ENCODE assay signal across 8 mouse cellular contexts in genomic region chr13:52976510-52977220, GRCm38 (mm10). TPM values are rescaled to one million over a fixed set of nuclear protein-coding genes. Genes with fewer than 3 reads are reported as not detected.
DNase-seq lines count a peak whose midpoint lies in the region; ATAC-seq lines count a peak whose summit lies in the region.

No protein-coding gene starts in this region.

- H3K4me1 ChIP-seq in forebrain, embryonic 15.5 days = peaks cover 33% of the 10 kb centered on the region
- H3K4me1 ChIP-seq in intestine, embryonic 15.5 days (replicated peaks) = peaks cover 16% of the 10 kb centered on the region

- H3K36me3 ChIP-seq in forebrain, embryonic 15.5 days = no peaks in the 10 kb centered on the region
- H3K36me3 ChIP-seq in intestine, embryonic 15.5 days = no peaks in the 10 kb centered on the region

- peak overlapping the region; percentile 96 for H3K4me2 ChIP-seq in forebrain, embryonic 15.5 days (replicated peaks)
- peak overlapping the region; percentile 93 for H3K4me2 ChIP-seq in intestine, embryonic 15.5 days (replicated peaks)

- 0 out of 2 replicates have a peak overlapping the region, but pooled peaks have one; percentile 90 for H3K9ac ChIP-seq in forebrain, embryonic 15.5 days (replicated peaks)
- no peak overlapping the region for H3K9ac ChIP-seq in intestine, embryonic 15.5 days

- H3K27ac ChIP-seq in forebrain, embryonic 15.5 days (replicated peaks) = no peak overlapping the region; the same call in 1 of the 2 replicates
- H3K27ac ChIP-seq in intestine, embryonic 15.5 days = 0 out of 2 replicates have a peak overlapping the region, but pooled peaks have one; percentile 24

- 7% methylated on average over 16 of the region's 16 CpGs for WGBS in forebrain, embryonic 15.5 days
- WGBS in intestine, embryonic 15.5 days = 49% methylated on average over 16 of the region's 16 CpGs

- H3K4me3 ChIP-seq in forebrain, embryonic 15.5 days = peak overlapping the region; percentile 97
- H3K4me3 ChIP-seq in intestine, embryonic 15.5 days (replicated peaks) = no peak overlapping the region

- no peaks in the 10 kb centered on the region for H3K27me3 ChIP-seq in forebrain, embryonic 15.5 days
- H3K27me3 ChIP-seq in intestine, embryonic 15.5 days (replicated peaks) = no peaks in the 10 kb centered on the region

- DNase-seq in gastrocnemius, adult 18-20 months (ENCODE audit: low spot score) = peak; percentile 65
- DNase-seq in gastrocnemius, postnatal 4 days (ENCODE audit: low spot score in 2 of 2) = no peak
- DNase-seq in adrenal gland, adult 18-20 months (ENCODE audit: low spot score in 2 of 2) = peak; percentile 45 to 55
- no peak for DNase-seq in frontal cortex, postnatal 25 days (ENCODE audit: low spot score in 2 of 2)
- no peak for DNase-seq in cerebellum, adult 9-10 months

- no peaks in the 10 kb centered on the region for H3K9me3 ChIP-seq in forebrain, embryonic 15.5 days
- no peaks in the 10 kb centered on the region for H3K9me3 ChIP-seq in intestine, embryonic 15.5 days

- ATAC-seq in forebrain, embryonic 15.5 days (replicated peaks) = no peak
- no peak; the same call in 1 of the 2 replicates for ATAC-seq in intestine, embryonic 15.5 days
- ATAC-seq in megakaryocyte progenitor cell, adult 5-6 weeks (replicated peaks; ENCODE audit: poor library complexity) = peak; percentile 62

RNA-seq across cellular contexts. Expression of gene Nfil3, which starts 4.2 kb away (rescaled TPM):
- total RNA-seq in gastrocnemius, adult 18-20 months (2021) = 10 to 100 TPM; 73.2 to 88.2 TPM
- total RNA-seq in gastrocnemius, postnatal 4 days (2021) = 10 to 100 TPM; 21.0 to 22.8 TPM
- 10 to 100 TPM; 54.5 to 54.7 TPM for total RNA-seq in adrenal gland, adult 18-20 months (2021)
- polyA plus RNA-seq in forebrain, embryonic 15.5 days (2015; fragmentation: Nextera tagmentation; extraction: Ambion mirVana) = 55.6 and 56.4 TPM in 2 replicates
- 31.9 and 34.4 TPM in 2 replicates for polyA plus RNA-seq in intestine, embryonic 15.5 days (2015; fragmentation: Nextera tagmentation; extraction: Ambion mirVana)
- 10.0 and 19.0 TPM in 2 replicates for total RNA-seq in megakaryocyte progenitor cell, adult 5-6 weeks (2015)
- total RNA-seq in megakaryocyte progenitor cell, adult 5-6 weeks (2017) = 10.8 and 16.7 TPM in 2 replicates

RNA-seq across cellular contexts. Expression of gene Auh, which starts 47.2 kb away (rescaled TPM):
- total RNA-seq in gastrocnemius, adult 18-20 months (2021) = 10 to 100 TPM; 77.8 to 81.5 TPM
- total RNA-seq in gastrocnemius, postnatal 4 days (2021) = 10 to 100 TPM; 46.6 to 47.2 TPM
- 100 to 1,000 TPM; 126 to 138 TPM for total RNA-seq in adrenal gland, adult 18-20 months (2021)
- polyA plus RNA-seq in forebrain, embryonic 15.5 days (2015; fragmentation: Nextera tagmentation; extraction: Ambion mirVana) = 62.8 and 63.4 TPM in 2 replicates
- 41.8 and 46.8 TPM in 2 replicates for polyA plus RNA-seq in intestine, embryonic 15.5 days (2015; fragmentation: Nextera tagmentation; extraction: Ambion mirVana)
- 34.3 and 35.9 TPM in 2 replicates for total RNA-seq in megakaryocyte progenitor cell, adult 5-6 weeks (2015)
- total RNA-seq in megakaryocyte progenitor cell, adult 5-6 weeks (2017) = 32.4 and 34.3 TPM in 2 replicates

Comparison
In these comparisons a context has a peak if more than half of its experiments do, and no peak if none do; other contexts are left out.
1. DNase-seq: peak in gastrocnemius, adult 18-20 months (single experiment) and adrenal gland, adult 18-20 months (2 of 2); none in gastrocnemius, postnatal 4 days (0 of 2), frontal cortex, postnatal 25 days (0 of 2) and cerebellum, adult 9-10 months (single experiment).